Mouse (Mus musculus) heart, postnatal 25 days (tissue): ENCODE data around the gene F8. TPM values are rescaled to one million over a fixed set of nuclear protein-coding genes. Genes with fewer than 3 reads are reported as not detected.
"Not testable (repeated sequence)": the region's sequence is repeated elsewhere in the genome, so short reads cannot be mapped to it uniquely, and the experiment has no call there.

Experiments used
- DNase-seq: peaks from one replicate; pipeline ENCODE4 v3.0.0; 2022; ENCODE audit warnings: low spot score
- intact Hi-C: fragments of 180-260 bp; cut with DNase I; formaldehyde crosslinking; loops from one replicate; pipeline ENCODE4 v1.15.1; 2025
- total RNA-seq, 2 experiments: library from RNA; stranded (reverse); gene quantifications; 2 replicates each; pipeline ENCODE4 v1.2.3; 2021

Gene F8
- 1 to 10 TPM; 1.2 to 2.0 TPM for total RNA-seq

DNA sequence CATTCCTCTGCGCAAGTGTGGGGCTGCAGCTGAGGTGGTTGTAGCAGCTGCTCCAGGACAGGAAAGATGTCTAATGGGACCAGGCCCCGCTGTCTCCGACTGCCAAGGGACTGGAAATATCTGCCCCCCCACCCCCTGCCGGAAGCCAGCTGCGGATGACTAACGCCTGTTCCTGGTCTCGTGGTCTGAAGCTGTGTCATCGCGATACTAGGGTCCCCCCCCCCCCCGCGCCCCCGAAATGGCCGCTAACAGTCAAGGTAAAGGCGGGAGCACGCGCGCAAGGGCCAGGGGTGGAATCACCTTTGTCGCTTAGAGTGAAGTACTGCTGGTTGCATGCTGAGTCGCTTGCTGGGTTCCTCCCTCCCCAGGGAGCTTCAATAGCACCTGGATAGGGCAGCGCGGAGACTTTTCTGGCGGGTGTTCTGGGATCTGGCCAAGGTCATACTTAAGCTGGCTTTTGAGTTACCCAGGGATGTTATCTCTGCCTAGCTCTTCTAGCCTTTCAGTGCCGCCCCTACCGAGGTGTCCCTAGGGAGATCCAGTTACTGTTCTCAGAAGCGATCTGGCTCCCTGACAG is at the start of gene F8, which contains the start of gene Fundc2:
F8 (minus strand) TSS at position 421 of the 577 bp plus-strand sequence.
Fundc2 (plus strand) TSS at position 205 of the 577 bp plus-strand sequence.
- peak; percentile 45 for DNase-seq
- intact Hi-C loops = no loop called here

- peak; percentile 80 for DNase-seq
- intact Hi-C loops = loop anchor here (10.0 kb wide), 1 partner anchor 99 kb away; the partner anchor contains the start of gene Vbp1
These were observed 33.7 kb upstream of the F8 start, which contains the start of the genes Cmc4, Mtcp1 and Brcc3 for GRCm38 (mm10) chrX:75415936-75416785. Gene Cmc4, minus strand, starts transcription at chrX:75416584. Gene Mtcp1, minus strand, starts transcription at chrX:75416588. Gene Brcc3, plus strand, starts transcription at chrX:75416628.

DNA sequence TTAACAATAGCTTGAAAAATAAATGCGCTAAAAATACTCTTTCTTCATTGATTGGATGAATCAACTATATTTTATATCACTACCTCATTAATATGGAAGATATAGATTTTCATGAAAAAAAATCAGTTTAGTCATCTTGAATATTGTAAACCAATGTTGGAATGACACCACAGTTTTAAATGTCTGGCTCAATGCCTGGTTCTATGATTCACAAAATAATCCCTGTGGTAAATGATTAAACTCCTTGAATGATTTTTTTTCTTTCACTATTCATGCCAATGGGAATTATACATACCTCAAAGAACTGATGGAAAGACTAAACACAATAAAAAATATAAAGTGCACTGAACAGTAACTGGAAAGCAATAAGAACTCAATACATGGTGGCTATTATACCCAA is 27.3 kb upstream of the F8 start:
- intact Hi-C loops = loop anchor here (10.0 kb wide), 1 partner anchor 105 kb away; the partner anchor contains the start of gene Vbp1
- no peak for DNase-seq

GRCm38 (mm10) chrX:75403350-75403749 is 20.9 kb upstream of the F8 start:
- DNase-seq = no peak
- intact Hi-C loops = no loop called here

- DNase-seq = no peak
These were observed 20.3 kb upstream of the F8 start for GRCm38 (mm10) chrX:75402668-75403067.

DNA sequence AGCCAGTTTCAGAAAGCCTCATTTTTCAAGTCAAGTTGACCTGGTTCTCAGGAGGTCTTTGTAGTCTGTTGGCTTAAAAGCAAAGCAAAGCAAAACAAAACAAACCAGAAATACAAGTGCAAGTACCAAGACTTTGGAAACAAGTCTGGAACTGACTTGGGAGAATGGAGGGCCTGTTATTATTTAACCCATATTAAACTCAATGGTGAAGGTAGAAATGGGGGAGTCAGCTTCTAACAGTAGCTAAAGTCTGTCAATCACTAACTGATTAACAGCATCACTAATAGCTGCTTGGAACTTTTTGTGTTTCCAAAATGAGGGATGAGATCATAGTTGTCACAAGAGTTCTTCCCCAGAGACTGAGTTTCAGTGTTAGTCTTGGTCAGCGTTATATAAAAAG is 17.1 kb upstream of the F8 start:
- intact Hi-C loops = no loop called here
- DNase-seq = no peak

More at GRCm38 (mm10) chrX:75402668-75403067, 20.3 kb upstream of the F8 start:
- intact Hi-C loops = no loop called here

GRCm38 (mm10) chrX:75381699-75382098 is 716 bp downstream of the F8 start:
- intact Hi-C loops = no loop called here
- no peak for DNase-seq

- intact Hi-C loops = no loop called here
- DNase-seq = no peak
These were observed 1.2 kb downstream of the F8 start for GRCm38 (mm10) chrX:75381176-75381575.

DNA sequence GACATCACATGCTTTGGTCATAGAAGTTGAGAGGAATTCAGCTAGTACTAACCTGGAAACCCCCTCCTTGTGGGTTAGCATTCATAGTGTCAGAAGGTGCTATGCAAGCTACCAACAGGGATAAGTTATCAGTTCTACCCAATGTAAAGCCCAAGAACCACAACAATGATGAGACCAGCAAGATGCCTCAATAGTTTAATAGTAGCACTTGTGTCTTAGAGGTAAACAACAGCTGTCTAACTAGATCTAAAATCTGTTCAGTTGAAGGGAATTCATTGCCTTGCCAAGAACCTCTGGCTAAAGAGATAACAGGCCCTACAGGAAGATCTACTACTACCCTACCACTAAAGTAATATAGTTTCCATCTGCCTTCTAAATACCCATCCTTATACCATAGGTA is 5.6 kb downstream of the F8 start:
- DNase-seq = no peak
- intact Hi-C loops = no loop called here

GRCm38 (mm10) chrX:75372666-75373425 is 9.6 kb downstream of the F8 start:
- intact Hi-C loops = no loop called here
- DNase-seq = no peak

- intact Hi-C loops = no loop called here
- no peak for DNase-seq
These were observed 12.2 kb downstream of the F8 start for GRCm38 (mm10) chrX:75370197-75370596.

DNA sequence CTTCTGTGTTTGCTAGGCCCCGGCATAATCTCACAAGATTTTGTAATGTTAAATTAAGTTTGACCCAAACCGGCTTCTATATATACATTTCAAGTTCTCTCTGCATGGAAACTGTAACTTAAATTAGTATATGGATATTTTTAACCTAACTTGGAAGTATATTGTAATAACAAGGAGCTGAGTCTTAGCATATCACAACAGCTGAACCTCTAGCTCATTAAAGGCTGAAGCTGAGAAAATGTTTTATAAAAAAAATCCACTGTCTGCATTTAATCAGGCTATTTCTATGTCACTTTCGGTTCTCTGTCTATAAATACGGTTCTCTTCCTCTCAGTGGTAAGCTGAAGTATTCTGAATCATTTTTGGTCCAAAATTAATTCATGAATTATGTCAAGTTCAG is 58.9 kb downstream of the F8 start:
- no peak for DNase-seq
- intact Hi-C loops = no loop called here

DNA sequence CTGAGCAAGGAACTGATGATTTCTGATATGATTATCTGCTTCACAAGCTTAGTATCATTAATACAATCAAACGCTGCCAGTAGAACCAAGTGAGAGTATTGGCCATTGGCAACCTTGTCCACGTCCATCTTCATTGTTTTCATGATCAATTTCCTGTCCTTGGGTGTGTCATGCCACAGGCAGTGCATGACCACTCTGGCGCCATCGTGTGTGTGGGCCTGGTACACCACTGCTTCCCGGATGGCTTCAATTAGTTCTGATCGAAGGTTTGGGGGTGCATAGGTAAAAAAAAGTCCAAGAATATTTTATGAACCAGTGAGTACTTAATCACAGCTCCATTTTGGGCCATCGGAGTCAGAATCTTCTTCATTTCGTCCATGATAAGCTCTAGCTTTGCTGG is 110.7 kb downstream of the F8 start:
- intact Hi-C loops = loop anchor here (5.0 kb wide), 1 partner anchor 819 kb away; no protein-coding TSS in a partner anchor
- DNase-seq = no peak

DNA sequence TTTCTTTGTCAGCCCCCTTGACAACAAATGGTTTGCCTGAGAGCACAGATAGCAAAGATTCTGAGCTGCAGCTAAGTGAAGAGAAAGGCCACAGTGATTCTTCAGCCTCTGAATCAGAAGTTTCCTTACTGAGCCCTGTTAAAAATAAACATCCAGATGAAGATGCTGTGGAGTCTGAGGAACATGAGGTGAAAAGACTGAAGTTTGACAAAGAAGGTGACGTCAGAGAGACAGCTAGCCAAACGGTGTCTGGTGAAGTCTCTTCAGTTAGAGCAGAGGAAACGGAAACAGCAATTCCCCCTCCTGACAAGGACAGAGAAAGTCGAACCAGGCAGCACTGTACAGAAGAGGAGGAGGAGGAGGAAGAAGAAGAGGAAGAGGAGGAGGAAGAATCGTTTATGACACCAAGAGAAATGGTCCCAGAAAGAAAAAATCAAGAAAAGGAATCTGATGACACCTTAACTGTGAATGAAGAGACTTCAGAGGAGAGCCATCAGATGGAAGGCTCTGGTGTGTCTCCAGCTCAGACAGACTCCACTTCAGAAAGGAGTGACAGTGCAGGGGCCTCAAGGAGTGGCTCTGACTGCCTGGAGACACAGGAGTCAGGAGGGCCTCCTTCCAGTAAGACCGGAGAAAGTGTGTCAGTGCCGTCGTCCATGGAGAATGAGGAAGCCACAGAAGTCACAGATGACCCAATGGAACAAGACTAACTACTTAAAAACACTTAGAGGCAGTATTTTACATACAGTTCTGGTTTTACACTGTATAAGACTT is 148.6 kb downstream of the F8 start:
- DNase-seq, intact Hi-C loops: not testable (repeated sequence)

DNA sequence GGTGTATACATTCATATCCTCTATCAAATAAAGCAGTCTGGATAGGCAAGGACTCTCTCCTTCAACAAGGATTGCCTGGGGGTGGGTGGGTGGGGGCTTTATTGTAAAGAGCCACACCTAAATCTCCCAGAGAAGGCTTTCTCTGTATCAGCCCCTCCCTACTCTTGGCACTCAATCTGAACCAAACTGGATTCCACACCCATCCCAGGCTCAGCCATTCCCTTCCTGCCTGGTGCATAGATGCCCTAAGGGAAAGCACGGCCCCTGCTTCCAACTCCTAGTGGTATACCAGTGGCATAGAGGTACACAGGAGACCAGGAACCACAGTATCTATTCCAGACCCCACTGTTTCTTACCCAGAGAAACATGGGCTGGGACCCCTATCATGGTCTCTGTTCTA is 151.0 kb downstream of the F8 start:
- no peak for DNase-seq
- intact Hi-C loops = no loop called here

DNA sequence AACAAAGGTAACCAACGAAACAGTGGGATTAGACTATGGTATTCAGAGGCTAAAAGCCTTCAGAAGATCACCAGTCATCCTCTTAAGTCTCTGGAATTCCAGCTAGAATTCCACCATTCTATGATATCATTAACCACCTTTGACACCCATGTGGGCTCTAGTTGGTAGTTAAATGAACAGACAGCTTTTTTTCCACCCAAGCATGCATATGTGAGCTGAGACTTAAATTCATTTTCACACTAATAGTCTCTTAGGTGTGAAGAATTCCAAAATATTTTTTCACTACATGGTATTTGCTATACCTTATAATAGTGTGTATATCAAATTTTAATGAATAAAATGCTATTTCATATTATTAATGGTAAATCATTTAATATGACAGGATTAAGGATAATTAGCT is 218.7 kb downstream of the F8 start, which contains the start of gene Smim9:
Smim9 (minus strand) TSS at position 101 of the 400 bp plus-strand sequence.
- no peak for DNase-seq
- intact Hi-C loops = no loop called here

GRCm38 (mm10) chrX:75155576-75156243 is 226.7 kb downstream of the F8 start:
- DNase-seq = peak; percentile 32
- intact Hi-C loops = no loop called here

DNA sequence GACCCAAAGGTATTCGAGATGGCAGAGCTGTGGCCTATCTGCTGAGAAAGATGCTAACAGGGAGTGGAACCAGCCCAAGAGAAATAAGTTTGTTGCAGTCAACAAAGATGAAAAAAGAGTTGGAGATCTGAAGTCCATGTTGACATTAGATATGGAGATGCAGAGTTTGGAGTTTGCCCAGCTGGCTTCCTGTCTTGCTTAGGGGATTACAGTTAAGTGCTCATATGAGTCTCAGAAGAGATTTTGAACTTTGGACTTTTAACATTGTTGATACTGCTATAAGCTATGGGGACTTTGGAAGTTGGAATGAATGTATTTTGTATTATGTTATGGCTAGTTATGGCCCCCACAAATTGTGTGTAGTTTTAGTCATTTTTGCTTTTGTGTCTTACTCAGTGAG is 230.2 kb downstream of the F8 start:
- DNase-seq = no peak
- intact Hi-C loops = no loop called here

DNA sequence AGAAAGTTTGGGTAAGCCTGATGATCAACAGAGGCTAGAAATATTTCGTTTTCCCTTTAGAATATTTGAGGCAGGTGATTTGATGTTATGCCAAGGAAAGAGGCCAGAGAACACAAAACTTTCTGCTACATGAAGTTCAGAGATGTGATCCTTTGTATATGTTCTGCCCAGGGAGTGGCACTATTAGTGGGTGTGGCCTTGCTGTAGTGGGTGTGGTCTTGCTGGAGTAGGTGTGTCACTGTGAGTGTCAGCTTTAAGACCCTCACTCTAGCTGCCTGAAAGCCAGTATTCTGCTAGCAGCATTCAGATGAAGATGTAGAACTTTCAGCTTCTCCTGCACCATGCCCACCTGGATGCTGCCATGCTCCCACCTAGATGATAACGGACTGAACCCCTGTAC is 232.1 kb downstream of the F8 start:
- intact Hi-C loops = no loop called here
- no peak for DNase-seq
